Mouse (Mus musculus): Measurements from ENCODE around the gene Hyal1. TPM values are rescaled to one million over a fixed set of nuclear protein-coding genes. Genes with fewer than 3 reads are reported as not detected.

Hyal1 gene
- total and polyA plus RNA-seq, 2 experiments from 2014 or later = 6.0 to 21.3 TPM

DNA sequence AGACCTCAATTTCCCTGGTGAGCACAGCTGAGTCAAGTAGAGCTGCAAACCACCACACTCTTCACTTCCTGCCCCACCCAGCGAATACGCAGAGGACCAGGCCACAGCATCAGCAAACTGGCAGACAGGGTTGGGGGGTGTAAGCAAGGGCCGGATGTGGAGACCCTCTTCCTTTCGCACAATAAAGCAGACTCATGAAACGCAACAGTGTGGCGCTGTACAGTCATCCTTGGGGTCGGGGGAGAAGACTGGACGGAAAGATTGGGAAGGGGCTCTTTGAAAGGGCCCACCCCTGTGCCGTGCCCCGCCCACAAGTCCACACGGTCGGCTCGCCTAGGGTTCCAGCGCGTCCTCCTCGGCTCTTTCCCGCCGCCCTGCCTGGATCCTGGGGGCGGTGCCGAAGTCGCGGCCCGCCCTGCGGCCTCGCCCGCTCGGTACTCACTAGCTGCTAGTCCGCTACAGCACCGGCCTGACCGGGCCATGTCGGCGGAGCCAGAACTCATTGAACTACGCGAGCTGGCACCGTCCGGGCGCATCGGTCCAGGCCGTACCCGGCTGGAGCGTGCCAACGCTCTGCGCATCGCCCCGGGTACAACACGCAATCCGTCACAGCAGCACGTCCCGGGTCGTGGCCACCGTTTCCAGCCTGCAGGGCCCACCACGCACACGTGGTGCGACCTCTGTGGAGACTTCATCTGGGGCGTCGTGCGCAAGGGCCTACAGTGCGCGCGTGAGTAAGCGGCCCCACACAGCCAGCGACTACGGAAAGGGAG lies 25.4 kb upstream of the Hyal1 start, which contains the start of gene Rassf1:
Gene Rassf1, plus strand, starts transcription at position 439 of the 773 bp plus-strand sequence.
- 0 out of 2 replicates have a peak, but pooled peaks have one; percentile 4 for ATAC-seq (ENCODE audit: insufficient read depth, low read depth)
- TF ChIP-seq EP300 (IDR thresholded peaks at IDR 0.05; ENCODE audit: low read depth) (no peak), CTCF (IDR thresholded peaks at IDR 0.05; ENCODE audit: low read depth) (no peak)
- Histone ChIP-seq H3K4me2 (ENCODE audit: low read depth, low read length) (peak within 1 kb of the TSS; percentile 77), H3K4me3 (ENCODE audit: low read depth, low read length) (peak within 1 kb of the TSS; percentile 51), H3K9ac (replicated peaks; ENCODE audit: low read depth, low read length) (peak within 1 kb of the TSS; percentile 52; the same call in 1 of the 2 replicates), H3K27ac (ENCODE audit: low read depth) (peak within 1 kb of the TSS; percentile 46; the same call in 1 of the 2 replicates), H3K9me3 (replicated peaks; ENCODE audit: control insufficient read depth, low read length) (no peaks in the 10 kb centered on the region), H3K27me3 (ENCODE audit: control insufficient read depth, insufficient read depth, low read length) (0 out of 2 replicates have a peak, but pooled peaks cover 12% of the 10 kb centered on the region), H3K36me3 (replicated peaks; ENCODE audit: control insufficient read depth, insufficient read depth, low read length) (no peaks in the 10 kb centered on the region), H3K4me1 (ENCODE audit: control insufficient read depth, insufficient read depth) (peaks cover 41% of the 10 kb centered on the region)
- 2% methylated on average over 58 of the region's 63 CpGs for WGBS
- DNase-seq (ENCODE audit: low spot score) = no peak

DNA sequence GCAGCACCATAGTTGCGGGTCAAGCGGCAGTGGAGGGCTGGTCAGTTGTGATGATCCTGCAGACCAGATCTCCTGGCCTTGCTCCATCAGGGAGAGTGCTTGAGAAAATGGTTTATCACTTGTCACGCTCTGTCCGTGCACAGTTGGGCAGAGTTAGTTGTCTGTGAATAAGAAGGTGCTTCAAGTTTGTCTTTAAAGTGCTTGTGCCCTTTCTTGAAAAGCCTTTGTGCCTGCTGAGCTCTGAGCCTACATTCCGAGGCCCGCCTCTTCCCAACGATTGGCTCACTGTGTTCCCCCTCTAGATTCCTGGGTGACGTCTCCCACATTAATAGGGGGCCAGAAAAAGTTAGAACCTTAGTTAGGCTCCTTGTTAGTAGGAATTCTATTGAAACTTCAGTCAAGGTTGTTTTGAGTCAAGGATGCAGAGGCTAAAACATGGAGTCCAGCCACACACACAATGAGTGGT lies 24.8 kb upstream of the Hyal1 start:
- Histone ChIP-seq H3K27me3 (ENCODE audit: control insufficient read depth, insufficient read depth, low read length) (0 out of 2 replicates have a peak, but pooled peaks cover 12% of the 10 kb centered on the region), H3K4me1 (ENCODE audit: control insufficient read depth, insufficient read depth) (peaks cover 41% of the 10 kb centered on the region), H3K4me3 (ENCODE audit: low read depth, low read length) (peak overlapping the region; percentile 51), H3K27ac (ENCODE audit: low read depth) (peak overlapping the region; percentile 46; the same call in 1 of the 2 replicates), H3K4me2 (ENCODE audit: low read depth, low read length) (peak overlapping the region; percentile 77), H3K36me3 (replicated peaks; ENCODE audit: control insufficient read depth, insufficient read depth, low read length) (peaks cover 2% of the 10 kb centered on the region; the same call in 1 of the 2 replicates), H3K9ac (replicated peaks; ENCODE audit: low read depth, low read length) (peak overlapping the region; percentile 52; the same call in 1 of the 2 replicates), H3K9me3 (replicated peaks; ENCODE audit: control insufficient read depth, low read length) (no peaks in the 10 kb centered on the region)
- no peak for TF ChIP-seq CTCF (IDR thresholded peaks at IDR 0.05; ENCODE audit: low read depth)
- ATAC-seq (ENCODE audit: insufficient read depth, low read depth) (no peak), DNase-seq (ENCODE audit: low spot score) (no peak)
- WGBS = 27% methylated on average over 8 of the region's 8 CpGs

DNA sequence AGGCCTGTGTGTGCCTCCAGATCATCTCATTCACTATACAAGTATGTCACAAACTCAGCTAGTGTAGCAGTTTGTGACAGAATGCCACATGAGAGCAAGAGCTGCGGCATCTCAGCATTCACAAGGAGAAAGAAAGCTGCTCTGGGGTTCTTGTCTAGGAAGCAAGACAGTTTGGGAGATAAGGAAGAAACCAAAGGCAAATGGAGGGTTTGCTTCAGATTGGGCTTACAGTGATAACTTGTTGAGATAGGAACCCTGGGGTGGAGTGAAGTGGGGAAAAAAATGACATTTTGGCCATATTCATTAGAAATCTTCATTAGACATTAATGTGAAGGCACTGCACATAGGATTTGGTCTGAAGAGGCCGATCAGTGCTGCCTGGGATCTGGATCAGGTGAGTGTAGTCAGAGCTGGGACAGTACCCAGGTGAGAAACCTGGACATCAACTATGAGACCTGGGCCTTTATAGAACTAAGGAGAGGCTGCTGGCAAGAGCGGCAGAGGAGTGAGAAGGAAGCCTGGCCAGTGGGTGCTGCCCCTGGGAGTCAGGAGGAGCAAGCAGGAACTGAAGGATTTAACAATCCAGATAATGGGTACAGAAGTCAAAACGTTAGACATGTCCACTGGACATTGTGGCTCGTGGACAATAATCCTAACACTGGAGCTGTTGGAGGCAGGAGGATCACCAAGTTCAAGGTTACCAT lies 23.9 kb upstream of the Hyal1 start:
- no peaks in the 10 kb centered on the region for H3K9me3 ChIP-seq (replicated peaks; ENCODE audit: control insufficient read depth, low read length)
- no peak for ATAC-seq (ENCODE audit: insufficient read depth, low read depth)
- H3K4me2 ChIP-seq (ENCODE audit: low read depth, low read length) = peak overlapping the region; percentile 86; the same call in 1 of the 2 replicates
- H3K4me3 ChIP-seq (ENCODE audit: low read depth, low read length) = no peak overlapping the region
- H3K36me3 ChIP-seq (replicated peaks; ENCODE audit: control insufficient read depth, insufficient read depth, low read length) = peaks cover 11% of the 10 kb centered on the region
- no peak overlapping the region for H3K9ac ChIP-seq (replicated peaks; ENCODE audit: low read depth, low read length)
- 0 out of 2 replicates have a peak, but pooled peaks cover 8% of the 10 kb centered on the region for H3K27me3 ChIP-seq (ENCODE audit: control insufficient read depth, insufficient read depth, low read length)
- no peak for TF ChIP-seq EP300 (IDR thresholded peaks at IDR 0.05; ENCODE audit: low read depth)
- TF ChIP-seq CTCF (IDR thresholded peaks at IDR 0.05; ENCODE audit: low read depth) = no peak
- no peak overlapping the region for H3K27ac ChIP-seq (ENCODE audit: low read depth)
- peaks cover 33% of the 10 kb centered on the region for H3K4me1 ChIP-seq (ENCODE audit: control insufficient read depth, insufficient read depth)
- WGBS = 82% methylated on average over 5 of the region's 5 CpGs
- DNase-seq (ENCODE audit: low spot score) = no peak

- Histone ChIP-seq H3K4me3 (ENCODE audit: low read depth, low read length) (peak overlapping the region; percentile 70), H3K4me1 (ENCODE audit: control insufficient read depth, insufficient read depth) (peaks cover 33% of the 10 kb centered on the region), H3K4me2 (ENCODE audit: low read depth, low read length) (peak overlapping the region; percentile 86), H3K9ac (replicated peaks; ENCODE audit: low read depth, low read length) (peak overlapping the region; percentile 52), H3K27me3 (ENCODE audit: control insufficient read depth, insufficient read depth, low read length) (0 out of 2 replicates have a peak, but pooled peaks cover 7% of the 10 kb centered on the region), H3K36me3 (replicated peaks; ENCODE audit: control insufficient read depth, insufficient read depth, low read length) (peaks cover 20% of the 10 kb centered on the region), H3K9me3 (replicated peaks; ENCODE audit: control insufficient read depth, low read length) (no peaks in the 10 kb centered on the region), H3K27ac (ENCODE audit: low read depth) (peak overlapping the region; percentile 96)
- 9% methylated on average over 37 of the region's 37 CpGs for WGBS
- DNase-seq (ENCODE audit: low spot score) = no peak
- peak; percentile 19 for ATAC-seq (ENCODE audit: insufficient read depth, low read depth)
- no peak for TF ChIP-seq CTCF (IDR thresholded peaks at IDR 0.05; ENCODE audit: low read depth)
- no peak for TF ChIP-seq EP300 (IDR thresholded peaks at IDR 0.05; ENCODE audit: low read depth)
Measured at GRCm38 (mm10) chr9:107553541-107554318, 23.0 kb upstream of the Hyal1 start.

All from heart, postnatal 0 days (tissue).